Mouse (Mus musculus): Measurements from ENCODE around the gene Ccnt2. TPM values are rescaled to one million over a fixed set of nuclear protein-coding genes. Genes with fewer than 3 reads are reported as not detected.

Ccnt2 gene
- total and polyA plus RNA-seq, 3 experiments = 18.1 to 30.8 (median 27.4) TPM

DNA sequence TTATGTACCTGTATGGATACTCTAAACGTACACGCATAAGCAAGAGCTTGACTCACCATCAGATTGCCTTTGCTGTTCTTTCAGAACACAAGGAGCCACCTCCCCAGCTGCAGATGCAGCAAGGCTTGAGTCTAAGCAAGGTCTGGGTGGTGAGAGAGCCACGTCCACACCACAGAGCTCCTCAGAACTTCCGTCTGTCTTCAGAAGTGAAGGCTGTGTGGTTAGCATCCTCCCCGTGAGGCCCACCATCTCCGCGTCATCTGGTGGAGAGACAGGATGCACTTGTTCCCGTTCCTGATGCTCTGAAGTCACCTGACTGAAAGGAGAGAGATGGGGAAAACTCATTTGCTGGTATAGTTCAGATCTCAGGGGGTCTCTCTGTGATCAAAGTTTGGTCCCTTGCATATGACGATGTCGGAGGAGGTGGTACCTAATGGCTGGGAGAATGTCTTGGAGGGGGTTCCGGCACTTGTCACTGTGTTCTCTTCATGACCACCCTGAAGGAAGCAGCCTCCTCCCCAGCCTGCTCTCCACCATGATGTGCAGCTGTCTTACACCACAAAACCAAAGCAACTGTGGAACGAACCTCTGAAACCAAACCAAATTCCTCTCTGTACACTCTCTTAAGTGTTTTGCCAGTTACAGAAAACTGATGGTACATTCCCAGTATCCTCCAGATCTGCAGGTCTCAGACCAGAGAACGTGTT lies 56.4 kb downstream of the Ccnt2 start:
- Histone ChIP-seq H3K4me2 (ENCODE audit: insufficient read depth, low read depth, poor library complexity, severe bottlenecking) (no peak overlapping the region), H3K4me3 (replicated peaks in 1 of 3; ENCODE audit: low read depth in 2 of 3, low read length in 2 of 3, poor library complexity in 1 of 3) (no peak overlapping the region), H3K4me1 (ENCODE audit: control insufficient read depth in 1 of 2, insufficient read depth in 2 of 2) (peaks cover 6% of the 10 kb centered on the region in 2 experiments; a peak in 2 of 4 replicates), H3K9ac (ENCODE audit: insufficient read depth, low read depth) (no peak overlapping the region), H3K36me3 (replicated peaks in 1 of 2; ENCODE audit: control insufficient read depth in 1 of 2, insufficient read depth in 1 of 2, low read length in 1 of 2) (no peaks in the 10 kb centered on the region), H3K79me2 (replicated peaks; ENCODE audit: control insufficient read depth, extremely low read depth, insufficient read depth, poor library complexity, severe bottlenecking) (no peaks in the 10 kb centered on the region), H3K9me3 (replicated peaks; ENCODE audit: low read length) (no peaks in the 10 kb centered on the region), H3K27me3 (replicated peaks) (no peaks in the 10 kb centered on the region), H3K27ac (ENCODE audit: insufficient read depth, low read depth) (no peak overlapping the region)
- DNase-seq (ENCODE audit: extremely low read depth) = no peak
- in situ Hi-C loops (cut with MboI; ENCODE audit: low pct_ligation_motif_present, low pct_unique_long_range_greater_than_20kb, low sequenced_read_pairs) (loop anchor here (10.0 kb wide), 1 partner anchor 84 kb away; no protein-coding TSS in a partner anchor), dilution Hi-C loops (cut with MboI; ENCODE audit: extremely low pct_ligation_motif_present, extremely low pct_unique_long_range_greater_than_20kb, low sequenced_read_pairs) (no loop called here)
- TF ChIP-seq MAZ (IDR thresholded peaks at IDR 0.05; ENCODE audit: low read depth, low read length) = no peak
- TF ChIP-seq TCF12 (IDR thresholded peaks at IDR 0.05; ENCODE audit: low read depth, low read length) = no peak
- no peak for TF ChIP-seq NELFE (IDR thresholded peaks at IDR 0.05; ENCODE audit: low read depth, low read length)
- no peak for TF ChIP-seq JUN (IDR thresholded peaks at IDR 0.05; ENCODE audit: insufficient read depth, low read depth, low read length)
- no peak for TF ChIP-seq BHLHE40 (IDR thresholded peaks at IDR 0.05; ENCODE audit: low read depth, low read length)
- TF ChIP-seq POLR2AphosphoS2 (IDR thresholded peaks at IDR 0.05; ENCODE audit: low read depth, low read length) = no peak
- no peak for TF ChIP-seq MXI1 (IDR thresholded peaks at IDR 0.05; ENCODE audit: low read depth, low read length)
- TF ChIP-seq PAX5 (IDR thresholded peaks at IDR 0.05; ENCODE audit: low read length) = no peak
- no peak for TF ChIP-seq RAD21 (IDR thresholded peaks at IDR 0.05; ENCODE audit: low read depth, low read length)
- TF ChIP-seq TBP (conservative IDR thresholded peaks at IDR 0.05; ENCODE audit: low read depth, low read length) = no peak
- no peak for TF ChIP-seq USF1 (IDR thresholded peaks at IDR 0.05; ENCODE audit: low read depth, low read length)
- TF ChIP-seq CHD1 (IDR thresholded peaks at IDR 0.05; ENCODE audit: low read depth, low read length) = no peak
- no peak for TF ChIP-seq POLR2A (IDR thresholded peaks at IDR 0.05; ENCODE audit: low read depth, low read length)
- TF ChIP-seq CTCF (conservative IDR thresholded peaks at IDR 0.05 in 1 of 2, IDR thresholded peaks at IDR 0.05 in 1 of 2; ENCODE audit: low read depth in 2 of 2, low read length in 2 of 2) = no peak
- no peak for TF ChIP-seq UBTF (IDR thresholded peaks at IDR 0.05; ENCODE audit: low read depth, low read length)
- TF ChIP-seq MAX (IDR thresholded peaks at IDR 0.05; ENCODE audit: low read length) = no peak
- no peak for TF ChIP-seq EP300 (IDR thresholded peaks at IDR 0.05; ENCODE audit: low read length)

DNA sequence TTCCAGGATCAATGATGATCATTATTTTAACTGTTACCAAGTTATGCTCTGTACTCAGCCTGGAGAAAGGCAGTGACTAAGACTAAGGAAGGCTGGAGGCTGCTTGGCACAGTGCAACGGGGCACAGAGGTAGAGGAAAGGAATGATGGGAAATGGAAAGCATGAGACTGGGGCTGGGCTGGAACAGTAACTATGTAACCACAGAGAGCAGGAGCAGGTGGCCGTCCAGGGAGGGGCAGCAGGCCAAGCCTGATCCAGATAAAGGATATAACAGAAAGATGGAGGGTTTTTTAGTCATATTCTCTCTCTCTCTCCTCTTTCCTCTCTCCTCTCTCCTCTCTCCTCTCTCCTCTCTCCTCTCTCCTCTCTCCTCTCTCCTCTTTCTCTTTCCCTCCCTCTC lies 59.8 kb downstream of the Ccnt2 start:
- no peak for TF ChIP-seq MAFK (IDR thresholded peaks at IDR 0.05; ENCODE audit: insufficient replicate concordance, low read length)
- TF ChIP-seq ZMIZ1 (IDR thresholded peaks at IDR 0.05; ENCODE audit: low read depth, low read length) = no peak
- no peak for TF ChIP-seq SIN3A (IDR thresholded peaks at IDR 0.05; ENCODE audit: low read length)
- no peak for TF ChIP-seq BHLHE40 (IDR thresholded peaks at IDR 0.05; ENCODE audit: low read depth, low read length)
- TF ChIP-seq GABPA (IDR thresholded peaks at IDR 0.05; ENCODE audit: insufficient replicate concordance, low read depth, low read length) = no peak
- TF ChIP-seq SMC3 (IDR thresholded peaks at IDR 0.05; ENCODE audit: low read depth, low read length) = no peak
- TF ChIP-seq IRF4 (IDR thresholded peaks at IDR 0.05; ENCODE audit: low read depth, low read length) = no peak
- no peak for TF ChIP-seq ETS1 (conservative IDR thresholded peaks at IDR 0.05; ENCODE audit: low read depth, low read length)
- TF ChIP-seq JUND (conservative IDR thresholded peaks at IDR 0.05; ENCODE audit: low read depth, low read length) = no peak
- no peak for TF ChIP-seq KAT2A (IDR thresholded peaks at IDR 0.05; ENCODE audit: insufficient replicate concordance, low read length)
- no peak for TF ChIP-seq USF1 (IDR thresholded peaks at IDR 0.05; ENCODE audit: low read depth, low read length)
- no peak for TF ChIP-seq UBTF (IDR thresholded peaks at IDR 0.05; ENCODE audit: low read depth, low read length)
- TF ChIP-seq ZKSCAN1 (IDR thresholded peaks at IDR 0.05; ENCODE audit: borderline replicate concordance, low read depth, low read length) = no peak
- TF ChIP-seq CTCF (conservative IDR thresholded peaks at IDR 0.05 in 1 of 2, IDR thresholded peaks at IDR 0.05 in 1 of 2; ENCODE audit: low read depth in 2 of 2, low read length in 2 of 2) = no peak
- TF ChIP-seq ELF1 (IDR thresholded peaks at IDR 0.05; ENCODE audit: low read depth, low read length) = no peak
- no peak for TF ChIP-seq HCFC1 (IDR thresholded peaks at IDR 0.05; ENCODE audit: low read depth, low read length)
- TF ChIP-seq PAX5 (IDR thresholded peaks at IDR 0.05; ENCODE audit: low read length) = no peak
- dilution Hi-C loops (cut with MboI; ENCODE audit: extremely low pct_ligation_motif_present, extremely low pct_unique_long_range_greater_than_20kb, low sequenced_read_pairs) = no loop called here

More for the DNA sequence above, 59.8 kb downstream of the Ccnt2 start:
- no peaks in the 10 kb centered on the region for H3K79me2 ChIP-seq (replicated peaks; ENCODE audit: control insufficient read depth, extremely low read depth, insufficient read depth, poor library complexity, severe bottlenecking)
- H3K27me3 ChIP-seq (replicated peaks) = no peaks in the 10 kb centered on the region
- no peak overlapping the region; the same call in 1 of the 2 replicates for H3K4me2 ChIP-seq (ENCODE audit: insufficient read depth, low read depth, poor library complexity, severe bottlenecking)
- H3K9ac ChIP-seq (ENCODE audit: insufficient read depth, low read depth) = no peak overlapping the region
- no peak overlapping the region for H3K27ac ChIP-seq (ENCODE audit: insufficient read depth, low read depth)
- no peak for DNase-seq (ENCODE audit: extremely low read depth)
- no peaks in the 10 kb centered on the region for H3K9me3 ChIP-seq (replicated peaks; ENCODE audit: low read length)
- no peak overlapping the region for H3K4me3 ChIP-seq (replicated peaks in 1 of 3; ENCODE audit: low read depth in 2 of 3, low read length in 2 of 3, poor library complexity in 1 of 3)
- H3K36me3 ChIP-seq (replicated peaks in 1 of 2; ENCODE audit: control insufficient read depth in 1 of 2, insufficient read depth in 1 of 2, low read length in 1 of 2) = no peaks in the 10 kb centered on the region
- H3K4me1 ChIP-seq (ENCODE audit: control insufficient read depth in 1 of 2, insufficient read depth in 2 of 2) = peaks cover 8 to 9% of the 10 kb centered on the region in 2 experiments; a peak in 2 of 4 replicates
- in situ Hi-C loops (cut with MboI; ENCODE audit: low pct_ligation_motif_present, low pct_unique_long_range_greater_than_20kb, low sequenced_read_pairs) = loop anchor here (10.0 kb wide), 1 partner anchor 81 kb away; no protein-coding TSS in a partner anchor

All from CH12.LX (cell line).